Mouse (Mus musculus): ENCODE results near the gene Matn1.
A peak's percentile ranks its signal among the peaks of the same experiment; 100 is the strongest.

The Matn1 gene

DNA sequence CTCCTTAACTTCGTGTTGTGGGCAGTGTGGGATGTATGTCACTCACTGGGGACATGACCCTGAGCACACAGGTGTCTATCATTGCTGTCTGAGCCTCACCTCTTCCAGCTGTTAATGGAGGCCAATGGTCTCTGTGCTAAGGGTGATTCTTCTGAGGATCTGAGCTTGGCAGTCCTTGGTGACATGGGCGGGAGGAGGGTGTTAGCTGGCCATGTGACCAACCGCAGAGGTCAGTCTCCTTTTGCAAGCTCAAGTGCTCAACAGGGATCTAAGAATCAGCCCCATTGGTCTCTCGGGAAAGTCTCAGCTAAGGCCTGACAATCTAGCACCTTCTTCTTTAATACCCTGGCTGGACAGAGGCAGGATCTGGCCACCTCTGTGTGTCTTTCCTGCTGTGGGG is 26.6 kb upstream of the Matn1 start:
- no peak for DNase-seq (ENCODE audit: low spot score in 2 of 2)

DNA sequence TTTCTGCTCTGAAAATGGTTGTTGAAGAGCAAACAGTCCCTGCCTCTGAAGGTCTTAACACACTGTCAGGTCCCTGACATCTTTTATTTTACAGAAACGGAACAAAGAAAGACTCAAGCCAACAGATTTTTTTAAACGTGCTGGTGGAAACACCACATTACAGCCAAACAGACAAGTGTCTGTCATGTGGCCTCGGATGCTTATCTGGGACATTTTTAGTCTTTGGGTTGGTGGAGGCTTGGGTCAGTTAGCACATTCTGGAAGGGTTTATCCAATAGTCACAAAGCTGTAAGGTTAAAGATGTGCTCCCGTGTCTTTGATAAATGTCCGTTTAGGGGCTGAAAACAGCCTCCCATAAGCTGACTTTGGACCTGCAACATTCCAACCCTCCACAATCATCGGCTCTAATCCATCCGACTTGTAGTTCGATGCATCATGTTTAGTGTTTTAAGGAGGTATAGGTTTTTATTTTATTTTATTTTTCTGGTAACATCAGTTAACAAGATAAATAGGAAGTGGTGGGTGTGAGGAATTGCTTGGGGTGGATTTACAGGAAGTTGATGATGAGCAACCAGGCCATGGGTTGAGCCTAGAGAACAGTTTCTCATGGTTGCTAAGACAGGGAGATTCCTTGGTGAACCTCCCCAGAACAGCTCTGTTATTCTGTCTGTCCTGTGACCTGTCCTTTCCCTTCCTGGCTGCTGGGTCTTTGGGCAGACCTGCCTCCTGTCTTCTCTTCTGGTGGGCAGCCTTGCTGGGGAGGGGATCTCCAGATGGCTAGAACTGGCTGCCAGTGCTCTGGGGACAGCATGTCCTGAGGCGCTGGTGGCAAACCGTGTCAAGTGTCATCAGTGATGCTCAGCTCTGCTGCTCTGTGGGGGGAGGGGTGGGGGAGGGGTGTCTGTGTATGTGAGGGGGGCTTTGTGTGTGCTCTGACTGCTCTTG is 25.1 kb upstream of the Matn1 start:
- DNase-seq (ENCODE audit: low spot score in 2 of 2): no peak

DNA sequence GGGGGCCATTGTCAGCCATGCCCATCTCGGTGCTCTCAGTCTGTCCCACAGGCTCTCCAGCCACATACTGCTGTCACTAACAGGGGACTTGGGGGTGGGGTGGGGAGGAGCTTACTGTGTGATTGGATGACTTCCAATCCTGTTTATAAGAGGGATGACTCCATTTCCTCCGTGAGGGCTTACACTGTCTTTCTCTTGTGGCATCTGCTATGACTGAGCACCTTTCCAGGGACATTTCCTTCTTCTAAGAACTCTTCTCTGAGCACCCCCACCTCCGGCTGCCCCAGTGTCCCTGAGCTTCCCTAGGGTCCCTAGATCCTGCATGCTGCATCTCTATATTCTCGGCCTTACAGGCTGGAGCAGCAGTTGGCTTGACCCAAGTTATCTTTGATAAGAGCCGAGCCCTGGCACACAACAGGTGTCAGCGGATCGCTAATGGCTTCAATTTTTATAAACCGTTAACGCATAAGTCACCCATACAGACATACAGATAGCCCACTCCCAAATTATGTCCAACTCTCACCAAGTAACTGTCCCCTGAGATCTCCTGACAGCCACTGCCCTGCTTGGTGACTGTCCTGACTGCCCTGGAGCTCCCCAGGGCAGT is 24.3 kb upstream of the Matn1 start:
- no peak for DNase-seq (ENCODE audit: low spot score in 2 of 2)

DNA sequence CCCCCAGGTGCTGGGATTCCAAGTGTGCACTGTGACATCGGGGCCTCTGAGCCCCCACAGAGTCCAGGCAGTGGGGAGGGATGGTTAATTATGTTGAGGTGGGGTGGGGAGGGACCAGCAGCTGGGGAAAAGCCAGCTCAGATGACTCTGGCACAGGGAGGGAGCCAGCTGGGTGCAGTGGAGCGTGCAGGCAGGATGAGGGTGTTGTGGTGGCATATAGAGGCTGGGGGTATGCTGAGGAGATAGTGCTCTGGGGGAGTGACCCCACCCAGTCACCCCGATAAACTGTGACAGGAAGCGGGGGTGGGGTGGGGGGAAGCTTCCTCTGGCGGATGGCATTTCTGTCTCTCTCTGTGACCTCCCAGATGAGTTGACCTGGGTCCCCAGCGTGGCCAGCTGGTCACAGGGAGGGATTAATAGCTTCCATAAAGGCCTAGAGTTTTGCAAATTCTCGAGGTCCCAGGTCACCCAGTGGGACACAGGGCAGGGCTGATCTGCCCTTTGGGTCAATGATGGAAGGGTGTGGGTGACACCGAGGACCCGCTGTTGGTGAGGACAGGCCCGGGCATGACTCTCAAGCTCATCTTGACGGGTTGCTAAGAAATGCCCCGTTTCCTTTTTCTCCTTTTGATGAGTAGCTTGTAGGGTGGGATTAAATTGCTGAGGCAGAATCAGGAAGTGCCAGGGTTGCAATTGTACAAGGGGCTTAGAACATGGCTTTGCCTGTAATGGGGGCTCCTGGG is 23.1 kb upstream of the Matn1 start:
- DNase-seq (ENCODE audit: low spot score in 2 of 2): peak in 1 of 2 experiments; percentile 57

DNA sequence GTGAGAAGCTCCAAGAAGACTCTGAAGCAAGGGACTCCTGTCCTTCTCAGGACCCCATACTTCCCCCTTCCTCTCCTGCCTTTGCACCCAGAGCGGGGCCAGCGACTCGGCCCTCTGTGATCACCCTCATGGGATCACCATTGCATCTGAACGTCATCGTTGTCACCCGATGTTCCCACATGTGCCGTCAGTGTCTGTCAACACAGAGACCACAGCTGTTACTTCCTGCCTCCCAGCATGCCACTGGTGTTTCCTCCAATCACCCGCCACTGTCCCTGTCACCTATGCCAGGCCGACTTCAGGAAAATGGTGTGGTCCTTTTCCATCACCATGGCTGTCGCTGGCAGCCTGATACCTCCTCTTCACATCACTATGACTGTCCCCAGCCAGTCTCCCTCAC is 22.2 kb upstream of the Matn1 start:
- DNase-seq (ENCODE audit: low spot score in 2 of 2): no peak

DNA sequence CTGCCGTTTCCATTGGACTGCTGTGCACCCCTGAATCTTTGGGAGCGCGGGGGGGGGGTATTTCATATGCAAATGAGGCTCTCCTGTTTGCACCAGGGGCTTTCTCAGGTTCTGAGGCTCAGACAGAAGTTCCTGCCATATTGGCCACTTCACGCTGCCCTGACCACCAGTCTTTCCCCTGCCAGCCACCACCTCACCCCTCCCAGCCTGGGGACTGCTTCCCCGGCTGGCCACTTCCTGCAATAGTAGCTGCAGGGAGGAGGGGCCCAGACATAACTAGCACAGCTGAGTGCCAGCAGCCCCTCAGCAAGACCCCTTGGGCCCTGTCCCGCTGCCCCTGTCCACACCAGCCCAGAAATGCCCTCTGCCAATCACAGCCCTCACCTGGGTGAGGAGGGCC is 17.9 kb upstream of the Matn1 start:
- DNase-seq (ENCODE audit: low spot score in 2 of 2): no peak

DNA sequence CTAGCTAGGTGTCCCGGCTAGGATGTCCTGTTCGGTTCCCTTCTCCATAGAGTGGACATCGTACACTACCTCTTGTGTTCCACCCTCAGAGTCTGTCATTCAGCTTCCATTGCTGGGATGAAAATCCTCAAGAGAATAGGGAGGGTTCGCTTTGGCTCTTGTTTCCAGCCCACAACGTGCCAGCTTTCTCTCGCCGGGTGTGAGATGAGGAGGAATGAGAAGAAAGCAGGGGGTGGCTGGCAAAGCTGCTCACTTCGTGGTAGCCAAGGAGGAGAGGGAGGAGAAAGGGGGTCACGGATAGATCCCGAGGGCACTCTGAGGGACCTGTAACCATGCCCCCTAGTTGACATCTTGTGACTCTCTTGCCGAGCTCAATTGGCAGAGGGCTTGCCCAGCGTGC is 16.4 kb upstream of the Matn1 start:
- DNase-seq (ENCODE audit: low spot score in 2 of 2): no peak

DNA sequence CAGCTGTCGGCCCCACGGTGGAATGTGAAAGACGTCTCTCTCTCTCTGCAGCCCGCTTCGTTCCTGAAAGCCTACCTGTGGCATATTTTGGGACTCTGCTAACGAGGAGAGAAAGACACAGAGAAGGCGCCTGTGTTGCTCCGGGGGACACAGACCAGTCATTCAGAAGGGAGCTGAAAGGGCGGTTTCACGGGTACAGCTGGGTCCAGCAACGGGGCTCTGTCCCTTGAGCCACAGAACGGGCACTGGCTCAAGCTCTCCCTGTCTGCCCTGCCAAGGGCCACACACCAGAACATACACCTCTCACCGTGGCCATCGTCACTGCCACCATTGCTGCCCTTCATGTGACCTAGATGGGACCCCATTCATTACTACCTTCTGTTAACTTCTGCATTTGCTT is 1.5 kb upstream of the Matn1 start:
- no peak for DNase-seq (ENCODE audit: low spot score in 2 of 2)

DNA sequence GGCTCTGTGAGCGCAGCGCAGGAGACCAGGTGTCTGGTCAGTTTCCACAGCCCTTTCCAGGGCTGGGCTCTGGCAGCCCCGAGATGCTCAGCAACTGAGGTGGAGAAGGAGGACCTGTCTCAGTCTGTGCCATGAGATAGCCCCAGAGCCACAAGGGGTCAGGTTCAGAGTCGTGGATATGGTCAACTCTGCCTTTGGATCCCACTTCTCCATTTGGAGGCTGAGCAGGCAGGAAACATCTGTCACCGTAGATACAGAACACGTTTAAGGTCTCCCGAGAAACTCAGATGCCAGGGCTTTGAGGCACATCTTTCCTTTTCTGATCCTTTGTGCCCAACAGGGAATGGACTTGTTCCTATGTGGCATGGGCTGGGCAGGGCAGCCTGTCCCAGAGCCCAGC is 594 bp downstream of the Matn1 start:
- no peak for DNase-seq (ENCODE audit: low spot score in 2 of 2)

DNA sequence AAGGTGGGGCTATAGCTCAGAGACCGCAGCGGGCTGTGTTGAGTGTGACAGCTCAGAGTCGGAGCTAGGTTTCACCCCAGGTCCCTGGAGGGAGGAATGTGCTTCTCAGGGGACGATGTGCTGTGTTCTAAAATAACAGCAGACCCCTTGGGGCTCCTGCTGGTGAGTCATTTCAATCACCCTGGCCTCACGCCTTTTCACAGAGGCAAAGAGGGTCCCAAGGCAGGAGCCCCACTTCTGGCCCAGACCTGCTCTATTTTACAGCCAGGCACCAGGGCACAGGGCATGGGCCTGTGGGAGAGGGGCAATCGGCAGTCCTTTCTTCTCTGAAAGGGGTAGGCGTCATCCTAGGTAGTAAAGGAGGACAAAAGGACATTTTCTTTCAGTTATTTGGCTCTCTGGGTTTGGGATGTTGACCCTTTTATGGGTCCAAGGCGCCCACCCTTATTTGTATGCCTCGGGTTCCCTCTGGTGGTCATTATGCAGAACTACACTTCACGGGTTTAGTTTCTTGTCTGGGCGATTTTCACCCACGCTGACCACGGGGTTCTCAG is 3.0 kb downstream of the Matn1 start:
- peak in 1 of 2 experiments; percentile 24 for DNase-seq (ENCODE audit: low spot score in 2 of 2)

DNA sequence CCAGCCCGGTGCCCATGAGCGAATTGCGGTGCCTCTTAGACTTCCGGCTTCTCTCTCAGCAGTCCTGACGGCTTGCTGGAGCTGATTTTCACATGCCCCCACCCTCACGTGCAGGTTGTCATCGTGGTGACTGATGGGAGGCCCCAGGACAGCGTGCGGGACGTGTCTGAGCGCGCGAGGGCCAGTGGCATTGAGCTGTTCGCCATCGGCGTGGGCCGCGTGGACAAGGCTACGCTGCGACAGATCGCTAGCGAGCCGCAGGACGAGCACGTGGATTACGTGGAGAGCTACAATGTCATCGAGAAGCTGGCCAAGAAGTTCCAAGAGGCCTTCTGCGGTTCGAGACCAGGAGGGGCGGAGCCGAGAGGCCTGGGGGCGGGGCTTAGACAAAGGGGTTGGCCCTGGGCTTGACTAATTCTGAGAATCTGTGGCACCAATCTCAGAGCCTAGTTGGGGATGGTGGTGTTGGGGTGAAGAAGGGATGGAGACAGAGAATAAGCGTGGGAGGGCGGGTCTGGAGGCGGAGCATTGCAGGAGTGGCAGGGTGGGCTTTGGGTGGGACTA is 5.7 kb downstream of the Matn1 start:
- no peak for DNase-seq (ENCODE audit: low spot score in 2 of 2)

DNA sequence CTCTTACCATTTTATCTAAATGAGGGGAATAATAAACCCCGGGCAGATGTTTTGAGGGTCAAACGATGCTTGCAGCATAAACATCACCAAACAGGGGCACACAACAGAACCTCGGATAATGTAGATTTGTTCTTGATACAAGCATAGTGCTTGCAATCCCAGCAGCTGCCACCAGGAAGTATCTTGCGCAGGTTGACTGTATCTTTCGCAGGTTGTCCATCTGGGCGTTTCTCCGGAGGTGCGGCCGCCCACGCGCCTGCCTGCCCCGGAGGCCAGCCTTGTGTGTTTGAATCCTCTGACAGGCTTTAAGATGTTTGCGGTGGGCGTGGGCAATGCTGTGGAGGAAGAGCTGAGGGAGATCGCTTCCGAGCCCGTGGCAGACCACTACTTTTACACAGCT is 8.3 kb downstream of the Matn1 start:
- DNase-seq (ENCODE audit: low spot score in 2 of 2): peak in 1 of 2 experiments; percentile 42

DNA sequence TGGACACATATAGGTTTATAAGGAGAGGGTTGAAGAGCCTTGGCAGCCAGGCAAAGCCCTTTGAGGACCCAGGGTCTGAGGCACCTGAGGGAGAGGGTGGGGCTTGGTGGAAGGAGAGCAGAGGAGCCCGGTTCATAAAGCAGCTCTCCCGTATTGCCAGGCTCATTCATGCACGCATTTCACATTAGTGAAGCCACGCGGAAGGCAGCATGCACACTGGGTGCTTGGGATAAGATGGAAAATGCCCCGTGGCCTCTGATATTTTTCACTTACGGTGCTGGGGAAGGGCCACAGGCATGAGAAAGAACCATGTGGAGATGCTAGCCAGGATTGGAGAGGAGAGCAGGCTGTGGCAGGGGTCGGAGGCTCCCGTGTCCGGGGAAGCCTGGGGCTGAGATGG is 13.0 kb downstream of the Matn1 start:
- no peak for DNase-seq (ENCODE audit: low spot score in 2 of 2)

DNA sequence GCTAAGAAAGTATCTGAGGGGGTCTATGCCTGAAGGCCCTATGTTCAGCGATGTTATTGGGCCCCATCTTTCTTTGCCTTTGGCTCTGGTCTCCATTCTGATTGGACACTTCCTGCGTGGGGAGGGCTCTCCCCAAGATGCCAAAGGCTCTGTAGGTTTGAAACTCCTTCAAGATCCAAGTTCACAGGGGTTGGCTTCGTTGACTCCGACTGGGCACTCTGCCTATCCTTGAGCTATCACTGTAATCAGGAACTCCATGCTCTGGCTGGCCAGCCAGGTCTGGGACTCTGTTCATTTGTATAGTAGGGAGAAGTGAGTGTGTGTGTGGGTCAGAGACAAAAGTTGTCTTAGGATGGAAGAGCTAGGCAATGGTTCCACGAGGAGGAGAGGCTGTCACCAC is 14.6 kb downstream of the Matn1 start:
- DNase-seq (ENCODE audit: low spot score in 2 of 2): no peak

DNA sequence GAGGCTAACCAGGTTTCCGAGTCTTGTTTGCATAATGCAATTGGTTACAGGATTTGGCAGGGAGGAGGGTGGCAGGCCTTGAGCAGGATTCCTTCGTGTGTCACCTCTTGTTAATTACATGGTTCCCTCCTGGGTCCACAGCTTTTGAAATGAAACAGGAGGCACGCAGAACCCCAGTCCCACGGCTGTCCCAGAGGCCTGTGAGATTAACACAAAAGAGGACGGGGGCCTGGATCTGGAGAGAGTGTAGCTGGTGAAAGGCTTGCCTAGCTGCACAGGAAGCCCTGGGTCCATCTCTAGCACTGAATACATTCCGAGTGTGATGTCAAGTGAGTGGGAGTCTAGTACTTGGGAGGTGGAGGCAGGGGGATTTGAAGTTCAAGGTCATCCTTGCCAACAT is 15.5 kb downstream of the Matn1 start:
- DNase-seq (ENCODE audit: low spot score in 2 of 2): no peak

DNA sequence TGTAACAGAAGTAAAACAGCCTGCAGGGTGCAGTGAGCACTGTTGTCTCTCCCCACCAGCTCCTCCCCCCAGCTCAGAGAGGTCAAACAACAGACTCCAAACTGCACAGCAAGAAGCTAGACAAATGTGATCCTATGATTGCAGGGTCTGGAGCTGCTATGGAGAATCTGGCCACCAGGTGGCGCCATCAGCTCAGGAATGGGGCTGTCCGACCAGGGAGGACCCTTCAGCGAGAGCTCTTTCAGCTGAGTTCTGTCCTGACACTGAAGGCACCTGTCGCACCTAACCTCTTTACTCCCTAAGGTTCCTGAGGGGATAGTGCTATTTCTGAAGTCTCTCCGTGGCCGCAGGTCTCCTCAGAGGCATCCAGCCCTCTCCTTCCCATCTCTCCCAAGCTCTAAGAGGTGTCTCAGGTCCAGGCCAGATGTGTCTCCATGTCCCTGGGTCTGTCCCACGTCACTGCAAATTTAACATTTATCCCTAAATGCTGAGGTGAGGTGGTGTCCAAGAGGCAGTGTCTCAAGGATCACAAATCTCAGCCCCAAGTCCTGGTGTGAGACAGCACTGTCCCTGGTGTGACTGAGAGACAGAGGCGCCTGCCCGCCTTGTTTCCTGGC is 16.0 kb downstream of the Matn1 start:
- DNase-seq (ENCODE audit: low spot score in 2 of 2): peak; percentile 93 to 95

DNA sequence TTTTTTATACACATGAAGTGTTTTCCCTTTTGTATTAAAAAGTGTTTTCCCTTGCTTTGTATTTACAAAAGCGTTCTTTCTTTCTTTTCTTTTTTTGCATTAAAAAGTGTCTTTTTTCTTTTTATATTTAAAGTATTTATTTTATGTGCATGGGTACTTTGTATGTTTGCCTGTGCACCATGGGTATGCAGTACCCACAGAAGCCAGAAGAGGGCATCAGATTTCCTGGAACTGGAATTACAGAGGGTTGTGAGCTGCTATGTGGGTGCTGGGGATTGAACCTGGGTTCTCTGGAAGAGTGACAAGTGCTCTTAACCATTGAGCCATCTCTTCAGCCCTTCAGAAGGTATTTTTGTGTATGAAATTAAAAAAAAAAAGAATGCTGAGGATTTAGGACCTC is 27.1 kb downstream of the Matn1 start:
- no peak for DNase-seq (ENCODE audit: low spot score in 2 of 2)

DNA sequence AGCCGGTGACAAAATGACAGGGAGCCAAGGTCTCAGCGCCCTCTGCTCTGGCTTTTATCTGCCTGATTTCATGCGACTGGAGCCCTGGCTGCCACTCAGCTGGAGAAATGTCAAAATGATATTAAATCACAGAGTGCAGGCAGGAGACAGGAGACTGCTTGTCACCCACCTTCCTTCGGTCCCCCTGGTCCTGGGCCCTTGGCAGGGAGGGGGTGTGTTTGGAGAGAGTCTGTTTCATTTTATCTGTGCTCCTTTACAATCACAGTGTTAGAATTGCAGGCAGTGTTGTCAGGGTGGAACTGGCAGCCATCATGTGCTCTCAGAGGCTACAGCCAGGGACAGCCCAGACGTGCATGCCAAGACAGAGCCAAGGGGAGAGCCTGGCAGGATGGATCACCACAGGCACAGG is 28.2 kb downstream of the Matn1 start:
- peak in 1 of 2 experiments; percentile 34 for DNase-seq (ENCODE audit: low spot score in 2 of 2)

DNA sequence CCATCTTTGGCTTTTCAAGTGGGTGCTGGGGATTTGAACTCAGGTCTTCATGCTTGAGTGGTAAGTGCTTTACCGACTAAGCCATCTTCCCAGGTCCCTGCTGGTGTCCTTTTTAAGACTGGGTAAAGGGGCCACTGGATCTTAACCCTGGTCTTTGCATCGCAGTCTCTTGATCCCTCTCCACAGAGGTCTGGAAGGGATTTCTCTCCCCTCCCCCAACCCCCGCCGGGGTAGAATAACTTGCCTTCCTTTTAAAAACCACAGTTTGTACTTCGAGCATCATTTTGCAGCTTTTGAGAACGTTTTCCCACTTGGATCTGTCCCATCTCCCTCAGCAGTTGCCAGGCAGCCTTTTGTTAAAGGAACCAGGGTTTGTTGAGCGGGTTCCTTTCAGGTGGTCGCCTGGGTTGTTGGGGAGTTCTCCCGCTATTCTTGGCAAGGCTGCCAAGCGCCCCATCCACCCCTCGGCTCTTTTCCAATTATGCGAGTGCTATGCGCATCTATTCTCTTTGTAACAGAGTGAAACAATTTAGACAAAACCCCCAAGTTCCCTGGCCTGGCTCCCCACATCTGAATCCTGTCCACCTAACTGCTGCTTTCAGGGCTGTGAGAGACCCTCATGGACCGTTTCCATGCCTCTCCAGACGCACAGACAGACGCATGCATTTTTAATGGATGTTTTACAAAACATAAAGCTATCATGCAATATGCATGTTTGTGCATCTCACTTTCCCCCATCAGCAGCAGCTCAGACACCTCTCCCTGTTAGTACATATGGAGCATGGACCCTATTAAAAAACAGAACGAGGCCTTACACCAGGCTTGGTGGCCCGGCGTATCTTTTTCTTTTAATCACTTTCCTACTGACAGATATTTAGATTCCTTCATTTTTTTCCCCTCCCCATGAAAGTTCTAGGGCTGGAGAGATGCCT is 29.4 kb downstream of the Matn1 start:
- no peak for DNase-seq (ENCODE audit: low spot score in 2 of 2)

DNA sequence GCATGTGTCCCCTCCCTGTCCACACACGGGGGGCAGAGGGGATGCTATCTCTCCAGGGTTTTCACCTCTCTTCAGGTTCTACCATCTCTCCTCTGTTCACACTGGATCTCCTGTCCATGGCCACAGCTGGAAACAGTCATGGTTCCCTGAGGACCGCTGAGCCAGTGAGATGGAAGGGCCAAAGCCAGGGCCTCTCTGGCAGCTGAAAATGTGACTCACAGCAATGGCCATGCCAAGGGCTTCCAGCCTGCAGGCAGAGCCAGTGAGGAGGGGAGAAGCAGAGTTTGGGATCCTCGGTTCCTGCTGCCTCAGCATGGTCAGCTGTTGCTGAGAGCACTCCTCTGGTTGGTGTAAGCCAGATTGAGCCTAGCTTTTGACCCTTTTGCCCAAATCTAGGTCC is 34.8 kb downstream of the Matn1 start:
- no peak for DNase-seq (ENCODE audit: low spot score in 2 of 2)
